Mouse (Mus musculus) neural tube, embryonic 13.5 days (tissue): ENCODE measurements at regions not wholly inside any gene's neighbourhood (a gene's known extent, or its start where the extent isn't known, plus 50 kb on each side); places are given as distances from the start of the nearest gene placed in this dataset.

ENCODE experiments used
- ATAC-seq: fragments of 200-750 bp; cut with Nextera tagmentation; 2 replicates; pipeline ENCODE4 v1.8.0; 2017; ENCODE audit warnings: low read depth, mild to moderate bottlenecking, moderate TSS enrichment, moderate library complexity
- H3K27ac ChIP-seq: fragments of 300-500 bp; sonication (generic); replicated peaks from 2 replicates; pipeline ENCODE4 v1.5.1; 2015; ENCODE audit warnings: moderate library complexity, mild to moderate bottlenecking, inconsistent platforms
- H3K27me3 ChIP-seq: fragments of 300-500 bp; sonication (generic); 2 replicates; pipeline ENCODE4 v1.6.1; 2015; ENCODE audit warnings: mild to moderate bottlenecking, inconsistent platforms
- H3K36me3 ChIP-seq: fragments of 300-500 bp; sonication (generic); 2 replicates; pipeline ENCODE4 v1.6.1; 2015; ENCODE audit warnings: mild to moderate bottlenecking, inconsistent platforms
- H3K4me1 ChIP-seq: fragments of 300-500 bp; sonication (generic); replicated peaks from 2 replicates; pipeline ENCODE4 v1.6.1; 2015; ENCODE audit warnings: inconsistent platforms
- H3K4me2 ChIP-seq: fragments of 300-500 bp; sonication (generic); 2 replicates; pipeline ENCODE4 v1.6.1; 2015; ENCODE audit warnings: inconsistent platforms, mild to moderate bottlenecking, moderate library complexity
- H3K4me3 ChIP-seq: fragments of 300-500 bp; sonication (generic); 2 replicates; pipeline ENCODE4 v1.5.1; 2015; ENCODE audit warnings: mild to moderate bottlenecking, inconsistent platforms
- H3K9ac ChIP-seq: fragments of 300-500 bp; sonication (generic); 2 replicates; pipeline ENCODE4 v1.6.1; 2015; ENCODE audit warnings: moderate library complexity, mild to moderate bottlenecking, inconsistent platforms
- H3K9me3 ChIP-seq: fragments of 300-500 bp; sonication (generic); 2 replicates; pipeline ENCODE4 v1.6.1; 2016; ENCODE audit warnings: inconsistent platforms
- WGBS: fragments of 180-500 bp; shearing (Covaris S2); methylation state at CpG from one replicate; pipeline ENCODE4 v1.1.7; 2015; 5-methylcytosine and 5-hydroxymethylcytosine counted together

DNA sequence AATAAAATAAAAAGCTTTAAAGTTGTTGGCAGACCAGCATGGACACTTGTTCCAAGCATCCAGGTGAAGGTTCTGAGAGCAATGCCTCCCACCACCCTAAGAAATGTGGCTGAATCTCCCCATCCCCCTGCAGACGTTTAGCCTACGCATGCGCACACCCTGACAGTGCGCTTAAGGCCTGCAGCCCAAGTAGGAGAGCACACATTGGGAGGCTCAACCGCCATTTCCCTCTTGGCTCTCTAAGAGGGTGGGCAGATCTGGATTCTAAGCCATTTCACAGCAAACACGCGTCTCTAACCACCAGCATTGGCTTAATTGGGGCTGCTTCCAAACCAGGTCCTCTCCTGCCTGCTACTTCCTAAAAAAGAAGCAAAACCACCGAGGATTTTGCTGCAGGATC is 106.6 kb downstream of the Barhl2 start:
- Histone ChIP-seq H3K27me3 (no peaks in the 10 kb centered on the region), H3K4me3 (no peak overlapping the region), H3K9me3 (no peaks in the 10 kb centered on the region), H3K9ac (no peak overlapping the region), H3K27ac (no peak overlapping the region), H3K4me1 (no peaks in the 10 kb centered on the region), H3K36me3 (no peaks in the 10 kb centered on the region), H3K4me2 (no peak overlapping the region)
- WGBS: 90% methylated on average over 8 of the region's 8 CpGs
- no peak for ATAC-seq

DNA sequence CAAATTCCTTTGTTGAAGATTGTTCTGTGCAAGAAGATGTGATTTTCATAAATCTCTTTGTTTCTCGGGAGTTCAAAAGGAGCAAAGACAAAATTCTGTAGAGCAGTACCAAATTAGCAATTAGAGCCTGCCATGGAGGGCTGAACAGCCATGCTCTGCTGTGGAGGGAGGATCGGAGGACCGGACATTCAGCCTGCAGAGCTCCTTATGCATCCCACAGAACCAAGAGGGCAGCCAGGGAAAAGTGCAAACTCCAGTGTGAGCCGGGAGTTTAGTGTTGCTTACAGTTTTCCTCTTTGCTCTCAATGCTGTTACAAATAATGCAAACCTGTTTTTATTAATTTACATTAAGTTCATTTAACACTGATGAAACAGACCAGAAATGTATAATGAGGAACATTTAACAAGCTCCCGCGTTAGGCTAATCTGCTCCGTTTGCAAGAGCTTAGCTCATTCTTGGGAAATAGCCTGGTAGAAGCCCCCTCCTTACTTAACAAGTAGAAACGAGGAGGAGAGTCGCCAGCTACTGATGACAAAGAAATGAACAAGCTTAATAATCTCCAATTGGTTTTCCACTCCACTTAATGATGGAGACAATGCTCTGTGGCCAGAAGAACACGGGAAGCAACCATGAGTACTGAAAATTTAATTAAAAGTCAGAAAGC is 108.0 kb downstream of the Barhl2 start:
- ATAC-seq: no peak
- H3K27ac ChIP-seq: no peak overlapping the region
- no peak overlapping the region for H3K4me2 ChIP-seq
- no peaks in the 10 kb centered on the region for H3K9me3 ChIP-seq
- H3K4me3 ChIP-seq: no peak overlapping the region
- H3K4me1 ChIP-seq: no peaks in the 10 kb centered on the region
- H3K9ac ChIP-seq: no peak overlapping the region
- WGBS: 59% methylated on average over 10 of the region's 10 CpGs
- H3K36me3 ChIP-seq: no peaks in the 10 kb centered on the region
- peaks cover 4% of the 10 kb centered on the region; the same call in 1 of the 2 replicates for H3K27me3 ChIP-seq

GRCm38 (mm10) chr5:106344308-106344707 is 113.7 kb downstream of the Barhl2 start:
- 7% methylated on average over 8 of the region's 8 CpGs for WGBS
- peak overlapping the region; percentile 13; the same call in 1 of the 2 replicates for H3K4me2 ChIP-seq
- H3K4me3 ChIP-seq: no peak overlapping the region
- no peaks in the 10 kb centered on the region for H3K9me3 ChIP-seq
- no peak for ATAC-seq
- H3K27me3 ChIP-seq: peaks cover 19% of the 10 kb centered on the region; the same call in 1 of the 2 replicates
- peaks cover 9% of the 10 kb centered on the region; the same call in 1 of the 2 replicates for H3K4me1 ChIP-seq
- no peak overlapping the region for H3K27ac ChIP-seq
- no peaks in the 10 kb centered on the region for H3K36me3 ChIP-seq
- H3K9ac ChIP-seq: no peak overlapping the region

DNA sequence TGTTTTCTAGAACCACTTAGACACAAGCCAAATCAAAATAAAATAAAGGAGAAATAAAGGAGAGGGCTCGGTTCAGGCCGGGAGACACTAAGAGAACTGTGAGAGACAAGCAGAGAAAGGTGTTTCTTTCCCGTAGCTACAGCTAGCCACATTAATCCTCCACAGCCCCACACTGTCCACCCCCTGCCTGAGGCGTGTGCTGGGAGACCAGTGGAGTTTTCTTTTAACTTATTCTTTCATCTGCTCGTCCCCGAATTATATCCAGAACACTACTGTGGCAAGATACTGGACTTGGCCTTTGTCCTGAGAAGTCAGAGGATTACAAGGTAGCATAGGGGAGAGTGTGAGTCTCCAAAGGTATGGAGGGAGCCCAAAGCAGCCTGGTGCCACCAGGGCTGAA is 114.4 kb downstream of the Barhl2 start:
- Histone ChIP-seq H3K27ac (no peak overlapping the region), H3K36me3 (no peaks in the 10 kb centered on the region), H3K4me2 (no peak overlapping the region), H3K4me1 (peaks cover 13% of the 10 kb centered on the region; the same call in 1 of the 2 replicates), H3K9ac (no peak overlapping the region), H3K9me3 (no peaks in the 10 kb centered on the region), H3K27me3 (peaks cover 19% of the 10 kb centered on the region; the same call in 1 of the 2 replicates), H3K4me3 (no peak overlapping the region)
- WGBS: 35% methylated on average over 6 of the region's 6 CpGs
- ATAC-seq: no peak

- 69% methylated on average over 12 of the region's 12 CpGs for WGBS
- ATAC-seq: no peak
- Histone ChIP-seq H3K4me2 (no peak overlapping the region), H3K27ac (no peak overlapping the region), H3K36me3 (no peaks in the 10 kb centered on the region), H3K9me3 (no peaks in the 10 kb centered on the region), H3K9ac (no peak overlapping the region), H3K4me1 (peaks cover 13% of the 10 kb centered on the region; the same call in 1 of the 2 replicates), H3K27me3 (peaks cover 19% of the 10 kb centered on the region; the same call in 1 of the 2 replicates), H3K4me3 (no peak overlapping the region)
These were observed 116.6 kb downstream of the Barhl2 start for GRCm38 (mm10) chr5:106341361-106341760.

GRCm38 (mm10) chr5:106335639-106336038 is 122.3 kb downstream of the Barhl2 start:
- H3K4me1 ChIP-seq: peaks cover 4% of the 10 kb centered on the region
- no peak for ATAC-seq
- 87% methylated on average over 11 of the region's 11 CpGs for WGBS
- no peak overlapping the region for H3K4me3 ChIP-seq
- H3K36me3 ChIP-seq: no peaks in the 10 kb centered on the region
- H3K27ac ChIP-seq: no peak overlapping the region
- no peaks in the 10 kb centered on the region for H3K9me3 ChIP-seq
- H3K9ac ChIP-seq: no peak overlapping the region
- H3K27me3 ChIP-seq: 0 out of 2 replicates have a peak, but pooled peaks cover 4% of the 10 kb centered on the region
- no peak overlapping the region for H3K4me2 ChIP-seq

DNA sequence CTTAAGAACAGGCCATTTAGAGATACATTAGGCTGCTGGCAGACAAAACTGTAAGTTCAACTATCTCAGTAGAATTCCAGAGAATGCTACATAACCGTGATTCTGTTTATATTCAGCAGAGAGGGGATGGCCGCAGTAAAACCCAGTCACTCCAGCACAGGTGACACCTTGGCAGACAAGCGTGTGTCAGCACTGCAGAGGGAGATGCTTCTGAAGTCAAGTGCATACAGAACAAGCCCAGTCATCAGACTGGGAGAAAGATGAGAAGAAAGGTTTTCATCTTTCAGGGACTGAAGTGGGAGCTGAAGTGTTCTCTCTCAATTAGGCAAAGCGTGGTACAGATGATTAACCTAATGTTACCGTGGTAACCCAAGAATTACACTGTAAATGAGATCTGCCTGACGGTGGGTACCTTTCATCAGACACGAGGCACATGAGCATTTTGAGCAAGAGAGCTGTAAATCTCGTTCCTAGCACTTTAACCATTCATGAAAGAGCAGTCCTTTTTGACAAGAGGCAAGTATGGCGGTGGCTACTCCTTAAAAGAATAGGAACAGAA is 130.3 kb downstream of the Barhl2 start:
- WGBS: 46% methylated on average over 9 of the region's 9 CpGs
- no peak overlapping the region for H3K9ac ChIP-seq
- H3K9me3 ChIP-seq: no peaks in the 10 kb centered on the region
- H3K27me3 ChIP-seq: peaks cover 10% of the 10 kb centered on the region; the same call in 1 of the 2 replicates
- no peak overlapping the region for H3K27ac ChIP-seq
- H3K4me2 ChIP-seq: no peak overlapping the region
- H3K36me3 ChIP-seq: no peaks in the 10 kb centered on the region
- H3K4me3 ChIP-seq: no peak overlapping the region
- no peak for ATAC-seq
- H3K4me1 ChIP-seq: peaks cover 6% of the 10 kb centered on the region

GRCm38 (mm10) chr5:106322574-106323215 is 135.3 kb downstream of the Barhl2 start:
- Histone ChIP-seq H3K4me2 (no peak overlapping the region), H3K27me3 (no peaks in the 10 kb centered on the region; the same call in 1 of the 2 replicates), H3K36me3 (no peaks in the 10 kb centered on the region), H3K27ac (no peak overlapping the region), H3K4me1 (peaks cover 2% of the 10 kb centered on the region), H3K4me3 (no peak overlapping the region), H3K9me3 (no peaks in the 10 kb centered on the region), H3K9ac (no peak overlapping the region)
- 29% methylated on average over 18 of the region's 18 CpGs for WGBS
- ATAC-seq: no peak

GRCm38 (mm10) chr5:106321426-106321825 is 136.5 kb downstream of the Barhl2 start:
- no peak overlapping the region for H3K4me3 ChIP-seq
- H3K36me3 ChIP-seq: no peaks in the 10 kb centered on the region
- 53% methylated on average over 5 of the region's 5 CpGs for WGBS
- ATAC-seq: no peak
- no peaks in the 10 kb centered on the region; the same call in 1 of the 2 replicates for H3K27me3 ChIP-seq
- no peak overlapping the region for H3K9ac ChIP-seq
- H3K4me1 ChIP-seq: no peaks in the 10 kb centered on the region; the same call in 1 of the 2 replicates
- H3K27ac ChIP-seq: no peak overlapping the region
- no peaks in the 10 kb centered on the region for H3K9me3 ChIP-seq
- no peak overlapping the region for H3K4me2 ChIP-seq

GRCm38 (mm10) chr5:106321023-106321422 is 136.9 kb downstream of the Barhl2 start:
- Histone ChIP-seq H3K27ac (no peak overlapping the region), H3K4me3 (no peak overlapping the region), H3K4me1 (no peaks in the 10 kb centered on the region; the same call in 1 of the 2 replicates), H3K9ac (no peak overlapping the region), H3K27me3 (no peaks in the 10 kb centered on the region; the same call in 1 of the 2 replicates), H3K9me3 (no peaks in the 10 kb centered on the region), H3K4me2 (no peak overlapping the region), H3K36me3 (no peaks in the 10 kb centered on the region)
- no peak for ATAC-seq
- WGBS: 57% methylated on average over 3 of the region's 3 CpGs

DNA sequence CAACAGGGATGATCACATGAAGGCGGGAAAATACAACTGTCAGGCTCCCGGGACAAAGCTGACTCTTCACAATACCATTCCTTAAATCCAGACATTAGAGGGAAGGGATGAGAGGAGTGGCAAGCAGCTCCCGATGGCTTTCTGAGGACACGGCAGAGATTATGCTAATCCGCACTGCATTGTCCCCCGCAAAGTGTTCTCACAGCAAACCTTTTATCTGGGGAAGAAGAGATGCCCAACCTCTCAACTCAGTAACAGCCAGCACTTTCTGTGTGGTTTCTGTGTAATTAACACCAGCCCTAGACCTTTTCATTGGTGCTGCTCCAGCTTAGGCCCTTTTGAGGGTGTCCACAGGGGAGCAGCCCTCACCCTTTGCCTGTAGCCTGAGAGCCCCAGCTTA is 137.9 kb downstream of the Barhl2 start:
- no peak overlapping the region for H3K9ac ChIP-seq

GRCm38 (mm10) chr5:106318246-106318645 is 139.7 kb downstream of the Barhl2 start:
- Histone ChIP-seq H3K27ac (no peak overlapping the region), H3K27me3 (no peaks in the 10 kb centered on the region; the same call in 1 of the 2 replicates), H3K4me1 (no peaks in the 10 kb centered on the region; the same call in 1 of the 2 replicates), H3K4me3 (no peak overlapping the region), H3K36me3 (no peaks in the 10 kb centered on the region), H3K9me3 (no peaks in the 10 kb centered on the region), H3K9ac (no peak overlapping the region), H3K4me2 (no peak overlapping the region)
- ATAC-seq: no peak
- WGBS: 93% methylated on average over 6 of the region's 6 CpGs

More for the DNA sequence above, 137.9 kb downstream of the Barhl2 start:
- H3K4me1 ChIP-seq: no peaks in the 10 kb centered on the region; the same call in 1 of the 2 replicates
- no peaks in the 10 kb centered on the region for H3K9me3 ChIP-seq
- no peak for ATAC-seq
- H3K27me3 ChIP-seq: no peaks in the 10 kb centered on the region; the same call in 1 of the 2 replicates
- H3K27ac ChIP-seq: no peak overlapping the region
- no peak overlapping the region for H3K4me2 ChIP-seq
- no peaks in the 10 kb centered on the region for H3K36me3 ChIP-seq
- WGBS: 14% methylated on average over 6 of the region's 6 CpGs
- no peak overlapping the region for H3K4me3 ChIP-seq
